Mouse (Mus musculus) lung, postnatal 0 days (tissue): ENCODE data around the gene Aldh3a2.

Experiments
- CTCF ChIP-seq: IDR thresholded peaks from 2 replicates; pipeline ENCODE4 v1.5.1; 2016; ENCODE audit warnings: antibody characterized with exemption, mild to moderate bottlenecking
- EP300 ChIP-seq: IDR thresholded peaks from 2 replicates; pipeline ENCODE4 v1.6.1; 2016; ENCODE audit warnings: antibody characterized with exemption, mild to moderate bottlenecking, control low read depth

GRCm38 (mm10) chr11:61227816-61228215, 39.4 kb downstream of the Aldh3a2 start:
- TF ChIP-seq CTCF, result no peak
- no peak for TF ChIP-seq EP300
